Mouse (Mus musculus): ENCODE data around the gene Fut7.

DNA sequence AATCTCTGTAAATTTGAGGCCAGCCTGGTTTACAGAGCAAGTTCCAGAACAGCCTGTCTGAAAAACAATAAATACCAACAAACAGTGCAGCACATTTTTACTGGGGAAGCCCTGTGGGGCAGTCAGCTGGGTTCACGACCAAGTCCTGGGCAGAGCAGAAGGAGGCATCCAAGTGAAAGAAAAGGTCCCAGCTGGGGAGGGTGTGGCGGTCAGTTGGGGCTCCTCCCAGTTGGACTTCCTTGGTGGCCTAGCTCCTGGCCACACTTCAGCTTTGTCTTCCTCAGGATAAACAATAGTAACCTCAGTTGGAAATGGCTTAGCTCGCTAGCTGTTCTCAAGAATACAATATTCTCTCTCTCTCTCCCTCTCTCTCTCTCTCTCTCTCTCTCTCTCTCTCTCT is 5.6 kb upstream of the Fut7 start:
- TF ChIP-seq CTCF (conservative IDR thresholded peaks at IDR 0.05 in 1 of 2, IDR thresholded peaks at IDR 0.05 in 1 of 2; ENCODE audit: low read depth in 2 of 2, low read length in 2 of 2): no peak
- no peak for TF ChIP-seq ZC3H11A (IDR thresholded peaks at IDR 0.05; ENCODE audit: low read depth, low read length)
- TF ChIP-seq USF1 (IDR thresholded peaks at IDR 0.05; ENCODE audit: low read depth, low read length): no peak
- no peak for TF ChIP-seq ZKSCAN1 (IDR thresholded peaks at IDR 0.05; ENCODE audit: borderline replicate concordance, low read depth, low read length)
- no peak for TF ChIP-seq POLR2A (IDR thresholded peaks at IDR 0.05; ENCODE audit: low read depth, low read length)
- no peak for TF ChIP-seq SIN3A (IDR thresholded peaks at IDR 0.05; ENCODE audit: low read length)
- TF ChIP-seq HCFC1 (IDR thresholded peaks at IDR 0.05; ENCODE audit: low read depth, low read length): no peak
- TF ChIP-seq EP300 (IDR thresholded peaks at IDR 0.05; ENCODE audit: low read length): no peak

Data from CH12.LX (cell line).